Mouse (Mus musculus): ENCODE results near the gene Map3k5.

The Map3k5 gene

DNA sequence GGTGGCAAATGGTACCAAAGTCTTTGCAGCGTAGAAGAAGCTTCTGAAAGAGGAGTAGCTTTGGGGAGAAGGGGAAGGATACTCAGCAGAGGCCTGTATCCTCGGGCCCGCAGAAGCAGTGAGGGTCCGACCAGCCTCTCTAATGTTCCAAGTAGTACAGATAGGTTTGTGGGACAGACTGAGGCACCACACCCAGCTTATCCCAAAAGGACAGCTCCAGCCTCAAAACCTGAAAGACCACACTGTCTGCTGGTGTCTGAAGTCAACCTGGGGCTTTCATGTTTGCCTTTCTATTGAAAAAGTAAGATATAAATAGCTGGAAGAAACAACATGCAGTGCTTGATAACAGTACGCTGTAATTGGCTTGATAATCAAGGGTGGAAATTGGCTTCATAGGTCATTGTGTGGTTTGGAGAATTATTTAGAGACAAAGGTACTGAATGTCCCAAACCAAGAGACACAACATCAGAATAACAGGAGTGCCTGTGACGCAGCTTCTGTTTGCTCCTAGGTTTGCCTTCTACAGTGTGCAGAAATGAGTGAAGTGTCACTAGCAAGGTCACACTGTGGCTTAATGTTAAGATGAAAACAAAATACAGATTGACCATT, 256.0 kb downstream of the Map3k5 start:
- no peak for DNase-seq (ENCODE audit: low spot score in 2 of 2)
